ENCODE assay signal across 13 mouse cellular contexts in genomic region chr17:35200398-35200797, GRCm38 (mm10). TPM values are rescaled to one million over a fixed set of nuclear protein-coding genes. Genes with fewer than 3 reads are reported as not detected.
DNase-seq lines count a peak whose midpoint lies in the region; ATAC-seq and TF ChIP-seq lines count a peak whose summit lies in the region.
"Had no signal": no experiment of that assay in that cellular context is flagged by ENCODE, and none has a peak within 500 bp of the region (broad histone marks: within the 10 kb centered on the region; RNA-seq: fewer than 3 reads in every experiment).

No protein-coding gene starts in this region.

- H3K4me1 ChIP-seq in heart, embryonic 15.5 days (replicated peaks): peaks cover 18% of the 10 kb centered on the region
- H3K4me1 ChIP-seq in MEL (ENCODE audit: control insufficient read depth in 1 of 2, insufficient read depth in 2 of 2, low read length in 2 of 2): peaks cover 8 to 15% of the 10 kb centered on the region in 2 experiments; a peak in 3 of 4 replicates
- peaks cover 5% of the 10 kb centered on the region; the same call in 1 of the 2 replicates for H3K4me1 ChIP-seq in liver, embryonic 16.5 days (ENCODE audit: control insufficient read depth, low read depth, low read length)
- H3K4me1 ChIP-seq in kidney, embryonic 16.5 days (ENCODE audit: insufficient read depth, low read length): peaks cover 16% of the 10 kb centered on the region

- TF ChIP-seq CTCF in MEL (IDR thresholded peaks at IDR 0.05 in 2 of 3, conservative IDR thresholded peaks at IDR 0.05 in 1 of 3; ENCODE audit: control insufficient read depth in 1 of 3, insufficient read depth in 1 of 3, low read depth in 2 of 3, low read length in 3 of 3, poor library complexity in 1 of 3, severe bottlenecking in 1 of 3): no peak

- H3K4me2 ChIP-seq in heart, embryonic 15.5 days: 0 out of 2 replicates have a peak overlapping the region, but pooled peaks have one; percentile 21
- H3K4me2 ChIP-seq in liver, embryonic 16.5 days (ENCODE audit: low read depth, low read length): 0 out of 2 replicates have a peak overlapping the region, but pooled peaks have one; percentile 26
- no peak overlapping the region for H3K4me2 ChIP-seq in kidney, embryonic 16.5 days (replicated peaks; ENCODE audit: low read depth, low read length)
- H3K4me2 ChIP-seq: hindbrain, embryonic 15.5 days; neural tube, embryonic 13.5 days had no signal

- H3K27me3 ChIP-seq in heart, embryonic 15.5 days: peaks cover 85% of the 10 kb centered on the region
- H3K27me3 ChIP-seq in MEL (ENCODE audit: control insufficient read depth in 1 of 2, insufficient read depth in 2 of 2, low read length in 2 of 2): no peaks in the 10 kb centered on the region
- peaks cover 50% of the 10 kb centered on the region for H3K27me3 ChIP-seq in liver, embryonic 16.5 days (ENCODE audit: control insufficient read depth, insufficient read depth, low read depth, low read length)
- H3K27me3 ChIP-seq in kidney, embryonic 16.5 days (ENCODE audit: insufficient read depth, low read length): peaks cover 47% of the 10 kb centered on the region

- no peak; a peak in 1 of 4 replicates for TF ChIP-seq POLR2A in MEL (IDR thresholded peaks at IDR 0.05; ENCODE audit: control insufficient read depth in 1 of 2, insufficient read depth in 1 of 2, low read depth in 1 of 2, low read length in 2 of 2, poor library complexity in 1 of 2)

- H3K9me3 ChIP-seq in heart, embryonic 15.5 days (replicated peaks): no peaks in the 10 kb centered on the region
- no peaks in the 10 kb centered on the region for H3K9me3 ChIP-seq in MEL (replicated peaks; ENCODE audit: insufficient read depth, low read length)
- H3K9me3 ChIP-seq in liver, embryonic 16.5 days (replicated peaks; ENCODE audit: control insufficient read depth, low read length): no peaks in the 10 kb centered on the region
- H3K9me3 ChIP-seq in kidney, embryonic 16.5 days (ENCODE audit: low read length): no peaks in the 10 kb centered on the region
- H3K9me3 ChIP-seq: hindbrain, embryonic 15.5 days; neural tube, embryonic 13.5 days had no signal

- no peak for ATAC-seq in heart, embryonic 15.5 days (replicated peaks; ENCODE audit: insufficient number of reproducible peaks, insufficient read depth, low FRiP score, low read depth)
- ATAC-seq in liver, embryonic 16.5 days (ENCODE audit: low read depth): peak; percentile 32; the same call in 1 of the 2 replicates
- ATAC-seq in kidney, embryonic 16.5 days (ENCODE audit: low FRiP score, low TSS enrichment): no peak

- TF ChIP-seq RAD21 in MEL (IDR thresholded peaks at IDR 0.05; ENCODE audit: low read depth, low read length): no peak

- H3K4me3 ChIP-seq in heart, embryonic 15.5 days: no peak overlapping the region
- peak overlapping the region in 1 of 2 experiments; percentile 16; a peak in 2 of 4 replicates for H3K4me3 ChIP-seq in MEL (ENCODE audit: control insufficient read depth in 1 of 2, insufficient read depth in 1 of 2, low read depth in 2 of 2, low read length in 2 of 2)
- H3K4me3 ChIP-seq in liver, embryonic 16.5 days (ENCODE audit: low read depth, low read length): peak overlapping the region; percentile 30; the same call in 1 of the 2 replicates
- H3K4me3 ChIP-seq in kidney, embryonic 16.5 days (ENCODE audit: low read length): no peak overlapping the region
- H3K4me3 ChIP-seq: hindbrain, embryonic 15.5 days; neural tube, embryonic 13.5 days had no signal

- H3K36me3 ChIP-seq in heart, embryonic 15.5 days: no peaks in the 10 kb centered on the region
- peaks cover 0 to 10% of the 10 kb centered on the region in 2 experiments; a peak in 2 of 4 replicates for H3K36me3 ChIP-seq in MEL (ENCODE audit: control insufficient read depth in 1 of 2, insufficient read depth in 2 of 2, low read length in 2 of 2)
- H3K36me3 ChIP-seq in liver, embryonic 16.5 days (ENCODE audit: control insufficient read depth, insufficient read depth): no peaks in the 10 kb centered on the region
- no peaks in the 10 kb centered on the region for H3K36me3 ChIP-seq in kidney, embryonic 16.5 days (ENCODE audit: insufficient read depth, low read length)
- H3K36me3 ChIP-seq: hindbrain, embryonic 15.5 days; neural tube, embryonic 13.5 days had no signal

- TF ChIP-seq EP300 in MEL (IDR thresholded peaks at IDR 0.05; ENCODE audit: low read depth in 1 of 2, low read length in 2 of 2): no peak

- peaks cover 5% of the 10 kb centered on the region; the same call in 1 of the 2 replicates for H3K79me2 ChIP-seq in MEL (ENCODE audit: control insufficient read depth, insufficient read depth, low read length, poor library complexity)

- no peak overlapping the region for H3K27ac ChIP-seq in heart, embryonic 15.5 days
- peak overlapping the region; percentile 45 for H3K27ac ChIP-seq in MEL (ENCODE audit: control insufficient read depth, low read depth, low read length)
- H3K27ac ChIP-seq in liver, embryonic 16.5 days (ENCODE audit: low read length): peak overlapping the region; percentile 72
- no peak overlapping the region for H3K27ac ChIP-seq in kidney, embryonic 16.5 days (ENCODE audit: low read length)
- H3K27ac ChIP-seq: hindbrain, embryonic 15.5 days; neural tube, embryonic 13.5 days had no signal

- 68% methylated on average over 11 of the region's 11 CpGs for WGBS in heart, embryonic 15.5 days
- 11% methylated on average over 11 of the region's 11 CpGs for WGBS in liver, embryonic 16.5 days (ENCODE audit: insufficient replicate concordance)
- WGBS in kidney, embryonic 16.5 days: 90% methylated on average over 11 of the region's 11 CpGs

- no peak overlapping the region for H3K9ac ChIP-seq in heart, embryonic 15.5 days
- H3K9ac ChIP-seq in MEL (ENCODE audit: control insufficient read depth, low read depth, low read length, poor library complexity, severe bottlenecking): peak overlapping the region; percentile 37
- H3K9ac ChIP-seq in liver, embryonic 16.5 days (ENCODE audit: low read depth, low read length): no peak overlapping the region
- H3K9ac ChIP-seq in kidney, embryonic 16.5 days (replicated peaks; ENCODE audit: low read length): no peak overlapping the region
- H3K9ac ChIP-seq: hindbrain, embryonic 15.5 days; neural tube, embryonic 13.5 days had no signal

- DNase-seq in heart, postnatal 4 days: no peak
- DNase-seq in MEL (ENCODE audit: low read depth, low spot score): peak; percentile 63
- peak; percentile 74 to 87 for DNase-seq in thymus, adult 18-20 months
- no peak for DNase-seq in left cerebral cortex, adult 9 months (ENCODE audit: low spot score in 2 of 2)
- no peak for DNase-seq in kidney, adult 9 months
- DNase-seq: cerebellum, adult 11 months; left cerebral cortex, postnatal 4 days had no signal

TF ChIP-seq in MEL, 35 proteins besides CTCF, POLR2A, EP300 and RAD21 (continues in another document):
- TF ChIP-seq ELF1 (IDR thresholded peaks at IDR 0.05; ENCODE audit: low read depth, low read length) (no peak), RCOR1 (IDR thresholded peaks at IDR 0.05; ENCODE audit: low read depth, low read length) (no peak), ZMIZ1 (IDR thresholded peaks at IDR 0.05; ENCODE audit: low read depth, low read length) (no peak)

RNA-seq across cellular contexts. Expression of gene Tnf, which starts 1.4 kb away (rescaled TPM):
- 0.43 TPM in 1 of 2 replicates, not detected in the other for polyA plus RNA-seq in heart, embryonic 15.5 days (2015; fragmentation: Nextera tagmentation; extraction: Ambion mirVana)
- total RNA-seq in heart, postnatal 4 days (2021): 1 to 10 TPM in 1 of 2 experiments, under 1 TPM in 1; 0.76 to 1.3 TPM
- total RNA-seq in MEL (2012; rRNA removed): 0.95 and 1.2 TPM in 2 replicates
- polyA plus RNA-seq in MEL (2012; ENCODE audit: insufficient read depth in 1 of 2, insufficient read length in 2 of 2, low read depth in 1 of 2, low replicate concordance in 2 of 2, missing spikeins in 1 of 2): 1 to 10 TPM in 1 of 2 experiments, not detected in 1; 2.0 TPM
- 0.36 and 0.48 TPM in 2 replicates for polyA plus RNA-seq in liver, embryonic 16.5 days (2015; fragmentation: Nextera tagmentation; extraction: Ambion mirVana)
- polyA plus RNA-seq in kidney, embryonic 16.5 days (2015; fragmentation: Nextera tagmentation; extraction: Ambion mirVana): 0.15 and 0.28 TPM in 2 replicates
- polyA plus RNA-seq: hindbrain, embryonic 15.5 days had no signal

RNA-seq across cellular contexts. Expression of gene Lta, which starts 4.8 kb away (rescaled TPM):
- polyA plus RNA-seq in heart, embryonic 15.5 days (2015; fragmentation: Nextera tagmentation; extraction: Ambion mirVana): 0.09 and 0.62 TPM in 2 replicates
- under 1 TPM; 0.26 to 0.32 TPM for total RNA-seq in heart, postnatal 4 days (2021)
- total RNA-seq in MEL (2012; rRNA removed): not detected in 2 replicates
- under 1 TPM in 1 of 2 experiments, not detected in 1; 0.24 TPM for polyA plus RNA-seq in MEL (2012; ENCODE audit: insufficient read depth in 1 of 2, insufficient read length in 2 of 2, low read depth in 1 of 2, low replicate concordance in 2 of 2, missing spikeins in 1 of 2)
- not detected in 2 replicates for polyA plus RNA-seq in liver, embryonic 16.5 days (2015; fragmentation: Nextera tagmentation; extraction: Ambion mirVana)
- 0.13 TPM in 1 of 2 replicates, not detected in the other for polyA plus RNA-seq in kidney, embryonic 16.5 days (2015; fragmentation: Nextera tagmentation; extraction: Ambion mirVana)

RNA-seq across cellular contexts. Expression of gene Ltb, which starts 6.2 kb away (rescaled TPM):
- polyA plus RNA-seq in heart, embryonic 15.5 days (2015; fragmentation: Nextera tagmentation; extraction: Ambion mirVana): 1.5 and 4.8 TPM in 2 replicates
- total RNA-seq in heart, postnatal 4 days (2021): 1 to 10 TPM in 1 of 2 experiments, under 1 TPM in 1; 0.81 to 1.0 TPM
- 0.75 and 1.1 TPM in 2 replicates for total RNA-seq in MEL (2012; rRNA removed)
- polyA plus RNA-seq in MEL (2012; ENCODE audit: insufficient read depth in 1 of 2, insufficient read length in 2 of 2, low read depth in 1 of 2, low replicate concordance in 2 of 2, missing spikeins in 1 of 2): 1 to 10 TPM in 1 of 2 experiments, not detected in 1; 1.5 TPM
- polyA plus RNA-seq in liver, embryonic 16.5 days (2015; fragmentation: Nextera tagmentation; extraction: Ambion mirVana): 1.2 and 2.4 TPM in 2 replicates
- polyA plus RNA-seq in kidney, embryonic 16.5 days (2015; fragmentation: Nextera tagmentation; extraction: Ambion mirVana): 0.66 and 1.2 TPM in 2 replicates

RNA-seq across cellular contexts. Expression of gene Lst1, which starts 12.2 kb away (rescaled TPM):
- 8.1 and 12.2 TPM in 2 replicates for polyA plus RNA-seq in heart, embryonic 15.5 days (2015; fragmentation: Nextera tagmentation; extraction: Ambion mirVana)
- 1 to 10 TPM; 4.2 to 4.8 TPM for total RNA-seq in heart, postnatal 4 days (2021)
- total RNA-seq in MEL (2012; rRNA removed): 15.2 and 16.9 TPM in 2 replicates
- polyA plus RNA-seq in MEL (2012; ENCODE audit: insufficient read depth in 1 of 2, insufficient read length in 2 of 2, low read depth in 1 of 2, low replicate concordance in 2 of 2, missing spikeins in 1 of 2): 10 to 100 TPM in 1 of 2 experiments, not detected in 1; 29.0 TPM
- polyA plus RNA-seq in liver, embryonic 16.5 days (2015; fragmentation: Nextera tagmentation; extraction: Ambion mirVana): 38.8 and 41.4 TPM in 2 replicates
- polyA plus RNA-seq in kidney, embryonic 16.5 days (2015; fragmentation: Nextera tagmentation; extraction: Ambion mirVana): 10.7 and 12.8 TPM in 2 replicates

RNA-seq across cellular contexts. Expression of gene Gm16181, which starts 20.2 kb away (rescaled TPM):
- polyA plus RNA-seq in heart, embryonic 15.5 days (2015; fragmentation: Nextera tagmentation; extraction: Ambion mirVana): 0.35 and 0.48 TPM in 2 replicates
- under 1 TPM in 1 of 2 experiments, not detected in 1; 0.52 TPM for total RNA-seq in heart, postnatal 4 days (2021)
- not detected in 2 replicates for total RNA-seq in MEL (2012; rRNA removed)
- under 1 TPM in 1 of 2 experiments, not detected in 1; 0.58 TPM for polyA plus RNA-seq in MEL (2012; ENCODE audit: insufficient read depth in 1 of 2, insufficient read length in 2 of 2, low read depth in 1 of 2, low replicate concordance in 2 of 2, missing spikeins in 1 of 2)
- polyA plus RNA-seq in liver, embryonic 16.5 days (2015; fragmentation: Nextera tagmentation; extraction: Ambion mirVana): not detected in 2 replicates
- polyA plus RNA-seq in kidney, embryonic 16.5 days (2015; fragmentation: Nextera tagmentation; extraction: Ambion mirVana): 0.56 and 0.62 TPM in 2 replicates
- total RNA-seq: left cerebral cortex, postnatal 4 days had no signal
- polyA plus RNA-seq: testis, adult 2 months had no signal

Comparison
In these comparisons a context has a peak if more than half of its experiments do, and no peak if none do; other contexts are left out.
1. H3K27ac ChIP-seq: peak in MEL (single experiment) and liver, embryonic 16.5 days (single experiment); none in heart, embryonic 15.5 days (single experiment) and kidney, embryonic 16.5 days (single experiment).
2. DNase-seq: peak in MEL (single experiment) and thymus, adult 18-20 months (2 of 2); none in heart, postnatal 4 days (single experiment), left cerebral cortex, adult 9 months (0 of 2) and kidney, adult 9 months (single experiment).